Mouse (Mus musculus) midbrain, embryonic 11.5 days (tissue): ENCODE results near the gene Ube4a. TPM values are rescaled to one million over a fixed set of nuclear protein-coding genes. Genes with fewer than 3 reads are reported as not detected.

Experiments used
- ATAC-seq: fragments of 200-750 bp; cut with Nextera tagmentation; 2 replicates; pipeline ENCODE4 v1.8.0; 2017; ENCODE audit warnings: moderate TSS enrichment, moderate library complexity; ENCODE audit not compliant: low FRiP score
- DNase-seq: peaks from one replicate; pipeline ENCODE4 v3.0.0; 2015; ENCODE audit warnings: low spot score; ENCODE audit errors: missing footprints
- H3K27ac ChIP-seq: fragments of 300-500 bp; sonication (generic); 2 replicates; pipeline ENCODE4 v1.5.1; 2014; ENCODE audit warnings: low read depth, low read length
- H3K27me3 ChIP-seq: fragments of 300-500 bp; sonication (generic); 2 replicates; pipeline ENCODE4 v1.6.1; 2014; ENCODE audit warnings: mild to moderate bottlenecking, low read length, moderate library complexity, mixed read lengths; ENCODE audit not compliant: control insufficient read depth, insufficient read depth
- H3K36me3 ChIP-seq: fragments of 300-500 bp; sonication (generic); 2 replicates; pipeline ENCODE4 v1.6.1; 2014; ENCODE audit warnings: mild to moderate bottlenecking, low read length, moderate library complexity, mixed read lengths; ENCODE audit not compliant: control insufficient read depth, insufficient read depth
- H3K4me1 ChIP-seq: fragments of 300-500 bp; sonication (generic); 2 replicates; pipeline ENCODE4 v1.6.1; 2014; ENCODE audit warnings: low read length; ENCODE audit not compliant: control insufficient read depth, insufficient read depth
- H3K4me2 ChIP-seq: fragments of 300-500 bp; sonication (generic); 2 replicates; pipeline ENCODE4 v1.6.1; 2014; ENCODE audit warnings: mild to moderate bottlenecking, moderate library complexity
- H3K4me3 ChIP-seq: fragments of 300-500 bp; sonication (generic); 2 replicates; pipeline ENCODE4 v1.5.1; 2014; ENCODE audit warnings: low read depth, low read length
- H3K9ac ChIP-seq: fragments of 300-500 bp; sonication (generic); 2 replicates; pipeline ENCODE4 v1.6.1; 2014; ENCODE audit warnings: low read length
- H3K9me3 ChIP-seq: fragments of 300-500 bp; sonication (generic); 2 replicates; pipeline ENCODE4 v1.6.1; 2016; ENCODE audit warnings: low read length; ENCODE audit not compliant: control insufficient read depth
- WGBS: fragments of 180-500 bp; shearing (Covaris S2); extraction: QIAGEN DNeasy Blood & Tissue Kit; methylation state at CpG from one replicate; pipeline ENCODE4 v1.1.7; 2014; 5-methylcytosine and 5-hydroxymethylcytosine counted together
- polyA plus RNA-seq: library from polyadenylated mRNA; unstranded; fragments of >200 nt; fragmentation: Nextera tagmentation; extraction: Ambion mirVana; gene quantifications from 2 replicates; pipeline ENCODE4 v1.2.1, GENCODE M21; 2014

Ube4a gene
- polyA plus RNA-seq, 1 experiment from 2014 or later, result 37.2 TPM

GRCm38 (mm10) chr9:44881941-44882435 is 83.4 kb downstream of the Ube4a start:
- peak overlapping the region; percentile 92 for H3K9ac ChIP-seq
- H3K36me3 ChIP-seq, result no peaks in the 10 kb centered on the region
- H3K27ac ChIP-seq, result peak overlapping the region; percentile 99
- under 1% methylated on average over 28 of the region's 29 CpGs for WGBS
- H3K27me3 ChIP-seq, result no peaks in the 10 kb centered on the region
- DNase-seq (peak; percentile 98), ATAC-seq (peak; percentile 77)
- H3K4me3 ChIP-seq, result peak overlapping the region; percentile 99
- no peaks in the 10 kb centered on the region for H3K9me3 ChIP-seq
- H3K4me2 ChIP-seq, result peak overlapping the region; percentile 93
- H3K4me1 ChIP-seq, result peaks cover 22% of the 10 kb centered on the region

GRCm38 (mm10) chr9:44881221-44881871 is 84.1 kb downstream of the Ube4a start, which contains the start of gene Kmt2a:
TSS of gene Kmt2a (minus strand) at chr9:44881296.
- H3K4me2 ChIP-seq, result peak within 1 kb of the TSS; percentile 97
- peak within 1 kb of the TSS; percentile 99 for H3K4me3 ChIP-seq
- H3K9me3 ChIP-seq, result no peaks in the 10 kb centered on the region

GRCm38 (mm10) chr9:44880309-44881081 is 84.9 kb downstream of the Ube4a start:
- H3K36me3 ChIP-seq, result no peaks in the 10 kb centered on the region
- WGBS, result under 1% methylated on average over 40 of the region's 44 CpGs
- H3K27me3 ChIP-seq, result no peaks in the 10 kb centered on the region
- DNase-seq (peak; percentile 92), ATAC-seq (peak; percentile 10; the same call in 1 of the 2 replicates)
- no peaks in the 10 kb centered on the region for H3K9me3 ChIP-seq
- peak overlapping the region; percentile 97 for H3K4me2 ChIP-seq
- peak overlapping the region; percentile 96 for H3K9ac ChIP-seq
- H3K4me3 ChIP-seq, result peak overlapping the region; percentile 99
- peaks cover 24% of the 10 kb centered on the region for H3K4me1 ChIP-seq
- H3K27ac ChIP-seq, result peak overlapping the region; percentile 83

More at GRCm38 (mm10) chr9:44881221-44881871, 84.1 kb downstream of the Ube4a start, which contains the start of gene Kmt2a:
- ATAC-seq (peak; percentile 81), DNase-seq (peak; percentile 100)
- under 1% methylated on average over 60 of the region's 71 CpGs for WGBS
- Histone ChIP-seq H3K27ac (peak within 1 kb of the TSS; percentile 99), H3K36me3 (no peaks in the 10 kb centered on the region), H3K9ac (peak within 1 kb of the TSS; percentile 96), H3K27me3 (no peaks in the 10 kb centered on the region), H3K4me1 (peaks cover 22% of the 10 kb centered on the region)

GRCm38 (mm10) chr9:44879694-44880271 is 85.6 kb downstream of the Ube4a start:
- no peaks in the 10 kb centered on the region for H3K36me3 ChIP-seq
- ATAC-seq, result no peak

GRCm38 (mm10) chr9:44878776-44879500 is 86.5 kb downstream of the Ube4a start:
- H3K36me3 ChIP-seq, result no peaks in the 10 kb centered on the region
- DNase-seq, result peak; percentile 73
- no peaks in the 10 kb centered on the region for H3K27me3 ChIP-seq
- H3K9me3 ChIP-seq, result no peaks in the 10 kb centered on the region
- H3K27ac ChIP-seq, result peak overlapping the region; percentile 83; the same call in 1 of the 2 replicates
- peak overlapping the region; percentile 97 for H3K4me2 ChIP-seq
- peak overlapping the region; percentile 99 for H3K4me3 ChIP-seq
- peaks cover 27% of the 10 kb centered on the region for H3K4me1 ChIP-seq
- no peak for ATAC-seq
- peak overlapping the region; percentile 96; the same call in 1 of the 2 replicates for H3K9ac ChIP-seq
- 42% methylated on average over 9 of the region's 9 CpGs for WGBS

More at GRCm38 (mm10) chr9:44879694-44880271, 85.6 kb downstream of the Ube4a start:
- peak; percentile 87 for DNase-seq
- Histone ChIP-seq H3K27ac (peak overlapping the region; percentile 83), H3K4me1 (peaks cover 27% of the 10 kb centered on the region), H3K9me3 (no peaks in the 10 kb centered on the region), H3K4me2 (peak overlapping the region; percentile 97), H3K27me3 (no peaks in the 10 kb centered on the region), H3K4me3 (peak overlapping the region; percentile 99), H3K9ac (peak overlapping the region; percentile 96)
- WGBS, result under 1% methylated on average over 13 of the region's 13 CpGs

- H3K9ac ChIP-seq, result no peak overlapping the region
- 95% methylated on average over 7 of the region's 7 CpGs for WGBS
- H3K4me1 ChIP-seq, result peaks cover 27% of the 10 kb centered on the region
Observed at GRCm38 (mm10) chr9:44877686-44878085, 87.7 kb downstream of the Ube4a start.

GRCm38 (mm10) chr9:44875476-44875875 is 89.9 kb downstream of the Ube4a start:
- H3K27me3 ChIP-seq, result no peaks in the 10 kb centered on the region
- H3K36me3 ChIP-seq, result no peaks in the 10 kb centered on the region
- 63% methylated on average over 7 of the region's 7 CpGs for WGBS
- H3K4me3 ChIP-seq, result no peak overlapping the region
- DNase-seq, result no peak
- no peak for ATAC-seq
- H3K9ac ChIP-seq, result no peak overlapping the region
- H3K4me2 ChIP-seq, result no peak overlapping the region
- H3K4me1 ChIP-seq, result peaks cover 27% of the 10 kb centered on the region
- no peak overlapping the region for H3K27ac ChIP-seq
- no peaks in the 10 kb centered on the region for H3K9me3 ChIP-seq

More at GRCm38 (mm10) chr9:44877686-44878085, 87.7 kb downstream of the Ube4a start:
- H3K27me3 ChIP-seq, result no peaks in the 10 kb centered on the region
- DNase-seq, result peak; percentile 62
- no peaks in the 10 kb centered on the region for H3K9me3 ChIP-seq
- H3K27ac ChIP-seq, result no peak overlapping the region
- H3K4me2 ChIP-seq, result no peak overlapping the region
- H3K4me3 ChIP-seq, result no peak overlapping the region
- ATAC-seq, result no peak
- no peaks in the 10 kb centered on the region for H3K36me3 ChIP-seq

- peaks cover 16% of the 10 kb centered on the region for H3K4me1 ChIP-seq
- H3K9ac ChIP-seq, result no peak overlapping the region
- no peaks in the 10 kb centered on the region for H3K27me3 ChIP-seq
- no peaks in the 10 kb centered on the region for H3K36me3 ChIP-seq
- ATAC-seq (no peak), DNase-seq (no peak)
- H3K9me3 ChIP-seq, result no peaks in the 10 kb centered on the region
- no peak overlapping the region for H3K27ac ChIP-seq
- no peak overlapping the region for H3K4me3 ChIP-seq
- H3K4me2 ChIP-seq, result no peak overlapping the region
Observed at GRCm38 (mm10) chr9:44874198-44874597, 91.2 kb downstream of the Ube4a start.
